Mouse (Mus musculus): ENCODE data around the gene Adh1. TPM values are rescaled to one million over a fixed set of nuclear protein-coding genes. Genes with fewer than 3 reads are reported as not detected.

The Adh1 gene
- total RNA-seq, 1 experiment from 2014 or later: 0.93 TPM

- ATAC-seq (ENCODE audit: extremely low read depth, insufficient number of reproducible peaks, low FRiP score, poor library complexity, severe bottlenecking): no peak
Observed at GRCm38 (mm10) chr3:138316908-138317472, 56.2 kb downstream of the Adh1 start.

DNA sequence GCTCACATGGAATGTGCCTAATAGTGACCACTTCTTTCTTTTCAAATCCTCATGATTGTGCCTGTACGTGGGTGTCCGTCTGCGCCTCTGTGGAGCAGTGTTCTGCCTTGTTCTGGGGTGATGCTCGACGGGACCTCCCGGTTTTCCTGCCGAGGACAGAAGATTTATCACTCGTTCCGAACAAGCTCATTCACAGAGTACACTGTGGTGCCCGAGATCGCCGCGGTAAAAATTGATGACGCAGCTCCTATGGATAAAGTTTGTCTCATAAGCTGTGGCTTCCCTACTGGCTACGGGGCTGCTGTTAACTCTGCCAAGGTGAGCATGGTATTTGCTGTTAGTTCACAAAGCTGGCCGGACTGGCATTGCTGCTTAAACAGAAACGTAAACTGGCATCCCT is 64.2 kb downstream of the Adh1 start:
- no peak for ATAC-seq (ENCODE audit: extremely low read depth, insufficient number of reproducible peaks, low FRiP score, poor library complexity, severe bottlenecking)

- no peak for ATAC-seq (ENCODE audit: extremely low read depth, insufficient number of reproducible peaks, low FRiP score, poor library complexity, severe bottlenecking)
Observed at GRCm38 (mm10) chr3:138325466-138325865, 64.7 kb downstream of the Adh1 start.

DNA sequence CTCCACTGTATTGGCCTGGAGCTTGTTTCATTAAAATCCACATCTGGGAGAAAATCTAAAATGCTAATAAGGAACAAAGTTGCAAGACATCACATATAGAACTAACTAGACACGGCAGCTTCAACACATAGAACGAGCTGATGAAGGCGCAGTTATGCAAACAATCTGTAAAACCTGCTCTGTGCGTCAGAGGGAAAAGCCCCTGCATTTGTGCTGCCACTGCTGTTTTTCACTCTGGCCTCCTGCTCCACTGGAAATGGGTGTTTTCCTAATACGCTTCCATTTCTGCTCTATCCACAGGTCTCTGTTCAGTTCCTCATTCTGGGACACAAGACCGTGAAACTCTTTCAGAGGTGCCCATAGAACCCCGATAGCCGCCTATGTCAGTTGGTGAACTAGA is 73.1 kb downstream of the Adh1 start:
- no peak for ATAC-seq (ENCODE audit: extremely low read depth, insufficient number of reproducible peaks, low FRiP score, poor library complexity, severe bottlenecking)

- ATAC-seq (ENCODE audit: extremely low read depth, insufficient number of reproducible peaks, low FRiP score, poor library complexity, severe bottlenecking): no peak
Observed at GRCm38 (mm10) chr3:138334320-138334719, 73.5 kb downstream of the Adh1 start.

- ATAC-seq (ENCODE audit: extremely low read depth, insufficient number of reproducible peaks, low FRiP score, poor library complexity, severe bottlenecking): no peak
Observed at GRCm38 (mm10) chr3:138335566-138335965, 74.8 kb downstream of the Adh1 start.

DNA sequence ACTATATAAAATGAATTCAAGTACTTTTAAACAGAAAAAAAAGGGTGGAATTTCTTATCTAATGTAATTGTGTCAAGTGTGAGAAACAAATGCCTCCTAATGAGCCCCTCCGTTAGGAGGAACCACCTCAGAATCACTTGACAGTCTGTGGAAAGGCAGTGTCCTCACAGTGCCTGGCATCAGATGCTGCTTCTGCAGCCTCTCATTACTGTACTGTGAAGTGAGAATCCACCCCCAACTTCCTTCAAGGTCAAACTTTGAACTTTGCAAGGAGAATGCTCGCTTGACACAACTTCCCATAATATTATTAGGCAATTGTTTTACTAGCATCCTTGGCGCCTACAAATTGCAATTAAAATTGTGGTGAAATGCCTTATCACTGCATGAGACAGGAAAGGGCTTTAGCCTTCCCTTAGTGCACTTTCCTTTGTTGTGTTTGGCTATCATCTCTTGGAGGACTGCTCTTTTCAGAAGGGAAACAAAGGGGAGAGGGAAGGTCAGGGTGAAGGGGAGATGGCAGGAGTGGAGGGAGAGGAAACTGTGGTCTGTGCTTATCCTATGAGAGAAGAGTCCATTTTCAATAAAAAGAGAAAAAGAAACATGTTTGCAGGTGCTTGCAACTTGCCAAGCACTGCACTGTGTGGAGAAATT is 75.4 kb downstream of the Adh1 start:
- no peak for ATAC-seq (ENCODE audit: extremely low read depth, insufficient number of reproducible peaks, low FRiP score, poor library complexity, severe bottlenecking)

Other genes with a start within 250 kb of the Adh1 start
- gene 1110002E22Rik, start 195.9 kb upstream of the Adh1 start, total RNA-seq (2017): 0.12 TPM in 1 of 2 replicates, not detected in the other
- gene Gm5105, start 193.6 kb upstream of the Adh1 start, total RNA-seq (2017): not detected in 2 replicates
- 7.7 and 9.3 TPM in 2 replicates for gene Trmt10a, start 117.5 kb upstream of the Adh1 start, total RNA-seq (2017)
- gene Mttp, start 116.0 kb upstream of the Adh1 start, total RNA-seq (2017): 3.4 and 3.8 TPM in 2 replicates
- gene 4930579F01Rik, start 67.2 kb upstream of the Adh1 start, total RNA-seq (2017): not detected in 2 replicates
- not detected in 2 replicates for gene Adh7, start 43.2 kb upstream of the Adh1 start, total RNA-seq (2017)
- 0.37 and 0.81 TPM in 2 replicates for gene Adh6a, start 52.3 kb downstream of the Adh1 start, total RNA-seq (2017)
- not detected in 2 replicates for gene Adh6b, start 80.8 kb downstream of the Adh1 start, total RNA-seq (2017)
- gene Adh4, start 154.5 kb downstream of the Adh1 start, total RNA-seq (2017): not detected in 2 replicates
- gene Adh5, start 182.1 kb downstream of the Adh1 start, total RNA-seq (2017): 69.0 and 70.9 TPM in 2 replicates
- 50.1 and 56.8 TPM in 2 replicates for gene Metap1, start 228.5 kb downstream of the Adh1 start, total RNA-seq (2017)

All from neutrophil, adult 5-6 weeks (primary cell).